Mouse (Mus musculus): ENCODE measurements around the gene Gm3646. TPM values are rescaled to one million over a fixed set of nuclear protein-coding genes. Genes with fewer than 3 reads are reported as not detected.

Gm3646 gene
- polyA plus RNA-seq, 1 experiment from 2014 or later = not detected

- H3K36me3 ChIP-seq = no peaks in the 10 kb centered on the region
- H3K9me3 ChIP-seq = no peaks in the 10 kb centered on the region
- no peak overlapping the region for H3K4me2 ChIP-seq
- ATAC-seq (ENCODE audit: low FRiP score) = no peak
- H3K27ac ChIP-seq = no peak overlapping the region
- WGBS = 87% methylated on average over 4 of the region's 4 CpGs
- no peaks in the 10 kb centered on the region for H3K27me3 ChIP-seq
- H3K4me1 ChIP-seq (replicated peaks) = no peaks in the 10 kb centered on the region
- H3K9ac ChIP-seq = no peak overlapping the region
- H3K4me3 ChIP-seq = no peak overlapping the region
Observed at GRCm38 (mm10) chr1:39824902-39825301, 19.8 kb upstream of the Gm3646 start.

GRCm38 (mm10) chr1:39824240-39824639, 19.1 kb upstream of the Gm3646 start:
- H3K9me3 ChIP-seq = no peaks in the 10 kb centered on the region
- 44% methylated on average over 4 of the region's 4 CpGs for WGBS
- no peak overlapping the region for H3K27ac ChIP-seq
- ATAC-seq (ENCODE audit: low FRiP score) = no peak
- no peaks in the 10 kb centered on the region for H3K4me1 ChIP-seq (replicated peaks)
- no peak overlapping the region for H3K9ac ChIP-seq
- no peaks in the 10 kb centered on the region for H3K27me3 ChIP-seq
- H3K4me2 ChIP-seq = no peak overlapping the region
- H3K4me3 ChIP-seq = no peak overlapping the region
- H3K36me3 ChIP-seq = no peaks in the 10 kb centered on the region

GRCm38 (mm10) chr1:39819596-39819995, 14.5 kb upstream of the Gm3646 start:
- 84% methylated on average over 10 of the region's 10 CpGs for WGBS
- no peak for ATAC-seq (ENCODE audit: low FRiP score)
- H3K4me3 ChIP-seq = no peak overlapping the region

GRCm38 (mm10) chr1:39815766-39816165, 10.6 kb upstream of the Gm3646 start:
- Histone ChIP-seq H3K27ac (no peak overlapping the region), H3K4me2 (no peak overlapping the region), H3K36me3 (no peaks in the 10 kb centered on the region), H3K9ac (no peak overlapping the region), H3K4me3 (no peak overlapping the region), H3K4me1 (replicated peaks) (no peaks in the 10 kb centered on the region), H3K9me3 (no peaks in the 10 kb centered on the region), H3K27me3 (no peaks in the 10 kb centered on the region)
- WGBS = 93% methylated on average over 5 of the region's 5 CpGs
- no peak for ATAC-seq (ENCODE audit: low FRiP score)

More at GRCm38 (mm10) chr1:39819596-39819995, 14.5 kb upstream of the Gm3646 start:
- Histone ChIP-seq H3K4me2 (no peak overlapping the region), H3K27ac (no peak overlapping the region), H3K9ac (no peak overlapping the region), H3K36me3 (no peaks in the 10 kb centered on the region), H3K4me1 (replicated peaks) (no peaks in the 10 kb centered on the region), H3K27me3 (no peaks in the 10 kb centered on the region), H3K9me3 (no peaks in the 10 kb centered on the region)

GRCm38 (mm10) chr1:39813067-39813466, 7.9 kb upstream of the Gm3646 start:
- H3K27ac ChIP-seq = no peak overlapping the region
- no peak for ATAC-seq (ENCODE audit: low FRiP score)
- H3K4me2 ChIP-seq = no peak overlapping the region
- H3K27me3 ChIP-seq = no peaks in the 10 kb centered on the region
- H3K9me3 ChIP-seq = no peaks in the 10 kb centered on the region
- 83% methylated on average over 4 of the region's 4 CpGs for WGBS
- no peak overlapping the region for H3K9ac ChIP-seq
- no peaks in the 10 kb centered on the region for H3K36me3 ChIP-seq
- H3K4me1 ChIP-seq (replicated peaks) = no peaks in the 10 kb centered on the region
- no peak overlapping the region for H3K4me3 ChIP-seq

GRCm38 (mm10) chr1:39804789-39805188, 343 bp downstream of the Gm3646 start:
- WGBS = 94% methylated on average over 6 of the region's 6 CpGs
- Histone ChIP-seq H3K4me2 (no peak overlapping the region), H3K9ac (no peak overlapping the region), H3K9me3 (no peaks in the 10 kb centered on the region), H3K27me3 (no peaks in the 10 kb centered on the region), H3K4me3 (no peak overlapping the region), H3K36me3 (no peaks in the 10 kb centered on the region), H3K4me1 (replicated peaks) (no peaks in the 10 kb centered on the region), H3K27ac (no peak overlapping the region)
- no peak for ATAC-seq (ENCODE audit: low FRiP score)

GRCm38 (mm10) chr1:39802946-39803345, 2.2 kb downstream of the Gm3646 start:
- 88% methylated on average over 7 of the region's 7 CpGs for WGBS
- Histone ChIP-seq H3K4me2 (no peak overlapping the region), H3K27me3 (no peaks in the 10 kb centered on the region), H3K4me3 (no peak overlapping the region), H3K27ac (no peak overlapping the region), H3K36me3 (no peaks in the 10 kb centered on the region), H3K9me3 (no peaks in the 10 kb centered on the region), H3K9ac (no peak overlapping the region), H3K4me1 (replicated peaks) (no peaks in the 10 kb centered on the region)
- no peak for ATAC-seq (ENCODE audit: low FRiP score)

GRCm38 (mm10) chr1:39797496-39797895, 7.6 kb downstream of the Gm3646 start:
- Histone ChIP-seq H3K4me1 (replicated peaks) (no peaks in the 10 kb centered on the region), H3K4me2 (no peak overlapping the region), H3K36me3 (no peaks in the 10 kb centered on the region), H3K4me3 (no peak overlapping the region), H3K27ac (no peak overlapping the region), H3K27me3 (no peaks in the 10 kb centered on the region), H3K9me3 (0 out of 2 replicates have a peak, but pooled peaks cover 3% of the 10 kb centered on the region), H3K9ac (no peak overlapping the region)
- WGBS = 84% methylated on average over 6 of the region's 6 CpGs
- ATAC-seq (ENCODE audit: low FRiP score) = no peak

- H3K9ac ChIP-seq = no peak overlapping the region
- 83% methylated on average over 3 of the region's 3 CpGs for WGBS
- no peak overlapping the region for H3K4me3 ChIP-seq
- H3K27ac ChIP-seq = no peak overlapping the region
- 0 out of 2 replicates have a peak, but pooled peaks cover 3% of the 10 kb centered on the region for H3K9me3 ChIP-seq
- H3K4me2 ChIP-seq = no peak overlapping the region
- no peak for ATAC-seq (ENCODE audit: low FRiP score)
- H3K36me3 ChIP-seq = no peaks in the 10 kb centered on the region
- no peaks in the 10 kb centered on the region for H3K27me3 ChIP-seq
- H3K4me1 ChIP-seq (replicated peaks) = no peaks in the 10 kb centered on the region
Observed at GRCm38 (mm10) chr1:39796765-39797164, 8.4 kb downstream of the Gm3646 start.

- Histone ChIP-seq H3K36me3 (no peaks in the 10 kb centered on the region), H3K4me1 (replicated peaks) (no peaks in the 10 kb centered on the region), H3K27ac (no peak overlapping the region), H3K4me2 (no peak overlapping the region), H3K9ac (no peak overlapping the region), H3K4me3 (no peak overlapping the region), H3K27me3 (no peaks in the 10 kb centered on the region), H3K9me3 (no peaks in the 10 kb centered on the region)
- WGBS = 92% methylated on average over 5 of the region's 5 CpGs
- no peak for ATAC-seq (ENCODE audit: low FRiP score)
Observed at GRCm38 (mm10) chr1:39784632-39785031, 20.5 kb downstream of the Gm3646 start.

- no peak overlapping the region for H3K4me2 ChIP-seq
- H3K27me3 ChIP-seq = no peaks in the 10 kb centered on the region
- no peak overlapping the region for H3K9ac ChIP-seq
- H3K4me3 ChIP-seq = no peak overlapping the region
- no peaks in the 10 kb centered on the region for H3K4me1 ChIP-seq (replicated peaks)
- no peak overlapping the region for H3K27ac ChIP-seq
- no peaks in the 10 kb centered on the region for H3K36me3 ChIP-seq
- WGBS = 94% methylated on average over 6 of the region's 6 CpGs
- H3K9me3 ChIP-seq = no peaks in the 10 kb centered on the region
- no peak for ATAC-seq (ENCODE audit: low FRiP score)
Observed at GRCm38 (mm10) chr1:39781835-39782234, 23.3 kb downstream of the Gm3646 start.

- ATAC-seq (ENCODE audit: low FRiP score) = no peak
- no peak overlapping the region for H3K9ac ChIP-seq
- 93% methylated on average over 16 of the region's 16 CpGs for WGBS
Observed at GRCm38 (mm10) chr1:39779111-39779980, 25.8 kb downstream of the Gm3646 start.

More at GRCm38 (mm10) chr1:39779111-39779980, 25.8 kb downstream of the Gm3646 start:
- Histone ChIP-seq H3K4me1 (replicated peaks) (no peaks in the 10 kb centered on the region), H3K36me3 (no peaks in the 10 kb centered on the region), H3K9me3 (no peaks in the 10 kb centered on the region), H3K4me2 (no peak overlapping the region), H3K27ac (no peak overlapping the region), H3K27me3 (no peaks in the 10 kb centered on the region), H3K4me3 (no peak overlapping the region)
